Mouse (Mus musculus) CH12.LX (cell line): ENCODE measurements around the gene Trio. TPM values are rescaled to one million over a fixed set of nuclear protein-coding genes. Genes with fewer than 3 reads are reported as not detected.

Experiments
- DNase-seq: peaks from one replicate; pipeline ENCODE4 v3.0.0-alpha.2; 2013; ENCODE audit errors: extremely low read depth
- H3K27ac ChIP-seq: 2 replicates; pipeline ENCODE4 v1.5.1; 2012; ENCODE audit warnings: low read depth, mild to moderate bottlenecking, control low read depth, moderate library complexity; ENCODE audit not compliant: insufficient read depth
- H3K27me3 ChIP-seq: replicated peaks from 2 replicates; pipeline ENCODE3; 2012; ENCODE audit warnings: inconsistent platforms
- H3K36me3 ChIP-seq, 2 experiments: replicated peaks in 1 of 2; 2 replicates each; pipeline versions ENCODE3 to v1.6.1; 2012; ENCODE audit warnings: inconsistent platforms in 1 of 2, low read length in 1 of 2, mild to moderate bottlenecking in 1 of 2, mixed read lengths in 1 of 2, moderate library complexity in 1 of 2; ENCODE audit not compliant: control insufficient read depth in 1 of 2, insufficient read depth in 1 of 2
- H3K4me1 ChIP-seq, 2 experiments: 2 replicates each; pipeline ENCODE4 v1.6.1; 2012; ENCODE audit warnings: inconsistent platforms in 1 of 2, moderate library complexity in 1 of 2; ENCODE audit not compliant: insufficient read depth in 2 of 2, control insufficient read depth in 1 of 2
- H3K4me2 ChIP-seq: 2 replicates; pipeline ENCODE4 v1.6.1; 2012; ENCODE audit warnings: low read depth, mild to moderate bottlenecking, control low read depth; ENCODE audit not compliant: poor library complexity, insufficient read depth, severe bottlenecking
- H3K4me3 ChIP-seq, 3 experiments: fragments of 150-350 bp in 1 of 3; sonication (generic) in 1 of 3; replicated peaks in 1 of 3; 2 replicates each; pipeline versions ENCODE3 to v1.5.1; 2011 to 2012; ENCODE audit warnings: low read depth in 2 of 3, low read length in 2 of 3, mild to moderate bottlenecking in 2 of 3, moderate library complexity in 2 of 3, control low read depth in 1 of 3, improper control_type of control experiment in 1 of 3, inconsistent platforms in 1 of 3, mixed read lengths in 1 of 3; ENCODE audit not compliant: poor library complexity in 1 of 3
- H3K79me2 ChIP-seq: replicated peaks from 2 replicates; pipeline ENCODE4 v1.6.1; 2012; ENCODE audit warnings: mild to moderate bottlenecking, moderate library complexity; ENCODE audit not compliant: control insufficient read depth, poor library complexity, insufficient read depth, severe bottlenecking; ENCODE audit errors: extremely low read depth
- H3K9ac ChIP-seq: 2 replicates; pipeline ENCODE4 v1.6.1; 2012; ENCODE audit warnings: low read depth, mild to moderate bottlenecking, control low read depth, moderate library complexity; ENCODE audit not compliant: insufficient read depth
- H3K9me3 ChIP-seq: replicated peaks from 2 replicates; pipeline ENCODE3; 2012; ENCODE audit warnings: low read length, inconsistent platforms, mixed read lengths
- CHD1 ChIP-seq: IDR thresholded peaks from 2 replicates; pipeline ENCODE4 v1.6.1; 2012; ENCODE audit warnings: low read depth, low read length, improper control_type of control experiment, inconsistent platforms
- E2F4 ChIP-seq: IDR thresholded peaks from 2 replicates; pipeline ENCODE4 v1.6.1; 2011; ENCODE audit warnings: low read depth, low read length, improper control_type of control experiment; ENCODE audit not compliant: insufficient replicate concordance
- ELF1 ChIP-seq: IDR thresholded peaks from 2 replicates; pipeline ENCODE4 v1.6.1; 2014; ENCODE audit warnings: low read depth, mild to moderate bottlenecking, inconsistent platforms, low read length, improper control_type of control experiment
- HCFC1 ChIP-seq: IDR thresholded peaks from 2 replicates; pipeline ENCODE4 v1.6.1; 2012; ENCODE audit warnings: low read depth, mild to moderate bottlenecking, inconsistent platforms, low read length, improper control_type of control experiment
- JUND ChIP-seq: conservative IDR thresholded peaks from 2 replicates; pipeline ENCODE4 v1.6.1; 2011; ENCODE audit warnings: low read depth, low read length, improper control_type of control experiment
- KAT2A ChIP-seq: IDR thresholded peaks from 2 replicates; pipeline ENCODE4 v1.6.1; 2012; ENCODE audit warnings: low read length, improper control_type of control experiment, inconsistent platforms; ENCODE audit not compliant: insufficient replicate concordance
- MAZ ChIP-seq: IDR thresholded peaks from 2 replicates; pipeline ENCODE4 v1.6.1; 2012; ENCODE audit warnings: low read depth, mild to moderate bottlenecking, inconsistent platforms, low read length, improper control_type of control experiment, moderate library complexity
- MEF2A ChIP-seq: IDR thresholded peaks from 2 replicates; pipeline ENCODE4 v1.6.1; 2014; ENCODE audit warnings: low read depth, mild to moderate bottlenecking, inconsistent platforms, low read length, improper control_type of control experiment, borderline replicate concordance
- MXI1 ChIP-seq: IDR thresholded peaks from 2 replicates; pipeline ENCODE4 v1.6.1; 2011; ENCODE audit warnings: mild to moderate bottlenecking, low read depth, low read length, improper control_type of control experiment
- MYC ChIP-seq: IDR thresholded peaks from 2 replicates; pipeline ENCODE4 v1.6.1; 2011; ENCODE audit warnings: low read depth, mild to moderate bottlenecking, improper control_type of control experiment, low read length
- NELFE ChIP-seq: IDR thresholded peaks from 2 replicates; pipeline ENCODE4 v1.6.1; 2011; ENCODE audit warnings: low read depth, low read length, improper control_type of control experiment
- POLR2AphosphoS2 ChIP-seq: IDR thresholded peaks from 2 replicates; pipeline ENCODE4 v1.6.1; 2011; ENCODE audit warnings: low read depth, low read length, improper control_type of control experiment
- RCOR1 ChIP-seq: conservative IDR thresholded peaks from 2 replicates; pipeline ENCODE4 v1.6.1; 2012; ENCODE audit warnings: low read depth, mild to moderate bottlenecking, inconsistent platforms, low read length, improper control_type of control experiment
- SIN3A ChIP-seq: IDR thresholded peaks from 2 replicates; pipeline ENCODE4 v1.6.1; 2012; ENCODE audit warnings: low read length, improper control_type of control experiment, inconsistent platforms
- TCF12 ChIP-seq: IDR thresholded peaks from 2 replicates; pipeline ENCODE4 v1.6.1; 2014; ENCODE audit warnings: low read depth, mild to moderate bottlenecking, inconsistent platforms, low read length, improper control_type of control experiment
- UBTF ChIP-seq: IDR thresholded peaks from 2 replicates; pipeline ENCODE4 v1.6.1; 2012; ENCODE audit warnings: low read depth, mild to moderate bottlenecking, inconsistent platforms, low read length, improper control_type of control experiment, moderate library complexity
- ZC3H11A ChIP-seq: IDR thresholded peaks from 2 replicates; pipeline ENCODE4 v1.6.1; 2012; ENCODE audit warnings: low read depth, mild to moderate bottlenecking, inconsistent platforms, low read length, improper control_type of control experiment
- ZKSCAN1 ChIP-seq: IDR thresholded peaks from 2 replicates; pipeline ENCODE4 v1.6.1; 2012; ENCODE audit warnings: low read depth, inconsistent platforms, low read length, improper control_type of control experiment, borderline replicate concordance
- ZMIZ1 ChIP-seq: IDR thresholded peaks from 2 replicates; pipeline ENCODE4 v1.6.1; 2012; ENCODE audit warnings: low read depth, mild to moderate bottlenecking, inconsistent platforms, low read length, improper control_type of control experiment
- ZNF384 ChIP-seq: IDR thresholded peaks from 2 replicates; pipeline ENCODE4 v1.6.1; 2012; ENCODE audit warnings: low read depth, low read length, improper control_type of control experiment, inconsistent platforms
- dilution Hi-C: fragments of 300-500 bp; cut with MboI; formaldehyde crosslinking; loops from 2 replicates; pipeline ENCODE4 v1.14.3; 2020; ENCODE audit warnings: low sequenced_read_pairs; ENCODE audit not compliant: extremely low pct_unique_long_range_greater_than_20kb, extremely low pct_ligation_motif_present
- in situ Hi-C: fragments of 300-500 bp; cut with MboI; formaldehyde crosslinking; loops from 3 replicates; pipeline ENCODE4 v1.14.3; 2019; ENCODE audit warnings: low sequenced_read_pairs, low pct_ligation_motif_present, low pct_unique_long_range_greater_than_20kb, mixed read lengths
- polyA plus RNA-seq: library from polyadenylated mRNA; unstranded; fragments of >175 nt; gene quantifications from 2 replicates; pipeline ENCODE4 v1.2.1, GENCODE M21; 2012; ENCODE audit warnings: low read depth; ENCODE audit not compliant: insufficient read length
- total RNA-seq, 2 experiments: library from RNA; depleted of rRNA; stranded (reverse); fragments of 300-350 nt in 1 of 2; fragments of >200 nt in 1 of 2; gene quantifications; 2 replicates each; pipeline ENCODE4 v1.2.3; 2012 to 2014

Gene Trio
- total and polyA plus RNA-seq, 3 experiments = 3.9 to 17.5 (median 4.3) TPM

- dilution Hi-C loops = no loop called here
- no peak for DNase-seq
- Histone ChIP-seq H3K4me1 (peaks cover 21 to 53% of the 10 kb centered on the region in 2 experiments), H3K27me3 (no peaks in the 10 kb centered on the region), H3K36me3 (peaks cover 0 to 2% of the 10 kb centered on the region in 2 experiments), H3K79me2 (no peaks in the 10 kb centered on the region), H3K4me3 (no peak overlapping the region), H3K9me3 (no peaks in the 10 kb centered on the region), H3K9ac (no peak overlapping the region), H3K4me2 (no peak overlapping the region), H3K27ac (no peak overlapping the region)
- TF ChIP-seq ZNF384 = no peak
- no peak for TF ChIP-seq SIN3A
- no peak for TF ChIP-seq MYC
- TF ChIP-seq JUND = no peak
- TF ChIP-seq UBTF = no peak
- no peak for TF ChIP-seq KAT2A
- TF ChIP-seq MEF2A = no peak
- no peak for TF ChIP-seq TCF12
- TF ChIP-seq ZKSCAN1 = no peak
- no peak for TF ChIP-seq MAZ
- in situ Hi-C loops = no loop called here
Measured at GRCm38 (mm10) chr15:27822461-27822860, 203.2 kb downstream of the Trio start.

DNA sequence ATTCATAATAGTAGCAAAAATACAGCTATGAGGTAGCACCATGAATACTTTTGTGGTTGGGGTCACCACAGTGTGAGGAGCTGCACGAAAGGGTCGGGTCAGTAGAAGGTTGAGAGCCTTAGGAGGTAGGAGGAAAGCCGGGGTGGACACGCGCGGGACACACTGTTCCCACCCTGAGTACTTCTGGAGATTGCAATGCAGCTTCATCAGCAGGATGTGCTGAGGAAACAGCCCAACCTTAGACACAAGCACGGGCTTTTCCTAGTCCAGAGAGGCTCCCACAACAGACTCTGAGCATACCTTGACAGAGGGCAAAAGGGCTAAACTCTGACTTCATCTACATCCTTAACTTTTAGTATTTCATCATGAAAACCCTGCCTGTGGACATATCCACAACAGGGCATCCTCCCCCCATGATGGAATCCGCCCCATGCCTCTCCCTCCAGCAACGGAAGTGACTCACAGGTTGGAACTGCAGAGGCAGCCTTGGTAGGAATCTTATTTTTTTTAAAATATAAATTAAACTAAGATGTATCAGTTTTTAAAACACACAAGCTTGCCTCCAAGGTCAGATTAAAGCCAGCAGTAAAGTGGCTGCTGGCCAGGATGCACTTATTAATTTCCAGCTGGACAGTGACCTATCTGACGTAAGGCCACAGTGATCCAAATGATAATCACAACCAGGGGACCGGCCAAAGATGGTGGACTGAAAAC is 203.8 kb downstream of the Trio start:
- no peak overlapping the region for H3K27ac ChIP-seq
- dilution Hi-C loops (no loop called here), in situ Hi-C loops (no loop called here)
- H3K36me3 ChIP-seq = peaks cover 0 to 2% of the 10 kb centered on the region in 2 experiments
- no peak for DNase-seq
- no peak overlapping the region for H3K9ac ChIP-seq
- no peaks in the 10 kb centered on the region for H3K27me3 ChIP-seq
- H3K79me2 ChIP-seq = no peaks in the 10 kb centered on the region
- no peaks in the 10 kb centered on the region for H3K9me3 ChIP-seq
- H3K4me1 ChIP-seq = peaks cover 18 to 49% of the 10 kb centered on the region in 2 experiments
- no peak for TF ChIP-seq HCFC1
- no peak overlapping the region for H3K4me2 ChIP-seq
- H3K4me3 ChIP-seq = no peak overlapping the region

GRCm38 (mm10) chr15:27817096-27817495 is 208.6 kb downstream of the Trio start:
- no peaks in the 10 kb centered on the region for H3K27me3 ChIP-seq
- no peak for TF ChIP-seq TCF12
- TF ChIP-seq E2F4 = no peak
- no peak for TF ChIP-seq HCFC1
- TF ChIP-seq RCOR1 = no peak
- TF ChIP-seq MXI1 = no peak
- no peak for TF ChIP-seq CHD1
- no peak for TF ChIP-seq NELFE
- TF ChIP-seq ELF1 = no peak
- no peak for TF ChIP-seq POLR2AphosphoS2
- no peak for TF ChIP-seq ZMIZ1
- no peak for TF ChIP-seq ZC3H11A
- TF ChIP-seq MEF2A = no peak
- no peak for TF ChIP-seq ZKSCAN1
- TF ChIP-seq, all 38 proteins: peak for 0
- H3K9ac ChIP-seq = no peak overlapping the region
- dilution Hi-C loops = no loop called here
- H3K9me3 ChIP-seq = no peaks in the 10 kb centered on the region
- H3K4me2 ChIP-seq = no peak overlapping the region
- no peaks in the 10 kb centered on the region for H3K36me3 ChIP-seq
- no peak for DNase-seq
- no peak overlapping the region for H3K4me3 ChIP-seq
- peaks cover 3 to 17% of the 10 kb centered on the region in 2 experiments; a peak in 3 of 4 replicates for H3K4me1 ChIP-seq
- no peak overlapping the region for H3K27ac ChIP-seq
- in situ Hi-C loops = no loop called here
- H3K79me2 ChIP-seq = no peaks in the 10 kb centered on the region
